Mouse (Mus musculus): ENCODE data around the gene 1500009L16Rik. TPM values are rescaled to one million over a fixed set of nuclear protein-coding genes. Genes with fewer than 3 reads are reported as not detected.

1500009L16Rik gene
- polyA plus RNA-seq, 1 experiment from 2014 or later = 3.5 TPM

DNA sequence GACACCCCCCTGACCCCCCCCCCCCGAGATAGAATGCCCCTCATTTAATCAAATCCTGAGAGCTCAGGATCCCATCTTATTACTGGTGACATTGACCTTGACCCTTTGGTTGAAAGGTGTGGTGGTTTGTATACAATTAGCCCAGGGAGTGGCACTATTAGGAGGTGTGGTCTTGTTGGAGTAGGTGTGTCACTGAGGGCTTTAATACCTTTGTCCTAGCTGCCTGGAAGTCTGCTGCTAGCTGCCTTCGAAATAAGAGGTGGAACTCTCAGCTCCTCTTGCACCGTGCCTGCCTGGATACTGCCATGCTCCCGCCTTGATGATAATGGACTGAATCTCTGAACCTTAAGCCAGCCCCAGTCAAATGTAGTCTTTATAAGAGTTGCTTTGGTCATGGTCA, 41.2 kb downstream of the 1500009L16Rik start:
- no peak overlapping the region for H3K4me2 ChIP-seq

DNA sequence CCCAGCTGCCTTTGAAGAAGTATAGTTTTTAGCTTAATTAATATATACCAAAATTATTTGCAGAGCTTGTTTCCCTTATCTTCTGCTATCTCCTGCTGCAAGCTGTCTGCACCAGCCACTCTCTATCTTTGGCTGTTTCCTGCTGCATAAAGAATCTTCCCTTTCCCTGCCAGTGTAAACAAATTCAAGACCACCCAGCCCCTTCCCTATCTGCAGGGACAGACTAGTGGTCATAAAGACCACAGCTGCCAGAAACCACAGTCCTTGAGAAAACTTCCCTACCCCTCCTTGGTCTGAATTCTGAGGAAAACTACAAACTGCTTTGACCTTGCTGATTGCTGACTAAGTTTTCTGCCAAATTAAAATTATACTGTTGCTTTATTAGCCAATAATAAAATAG, 44.2 kb downstream of the 1500009L16Rik start:
- ATAC-seq = no peak
- Histone ChIP-seq H3K27ac (no peak overlapping the region), H3K4me2 (no peak overlapping the region), H3K36me3 (no peaks in the 10 kb centered on the region), H3K9me3 (replicated peaks) (no peaks in the 10 kb centered on the region), H3K4me3 (no peak overlapping the region), H3K9ac (no peak overlapping the region), H3K4me1 (no peaks in the 10 kb centered on the region), H3K27me3 (replicated peaks) (no peaks in the 10 kb centered on the region)

More for the DNA sequence above, 41.2 kb downstream of the 1500009L16Rik start:
- Histone ChIP-seq H3K27ac (no peak overlapping the region), H3K27me3 (replicated peaks) (no peaks in the 10 kb centered on the region), H3K9ac (no peak overlapping the region), H3K4me1 (no peaks in the 10 kb centered on the region), H3K4me3 (no peak overlapping the region), H3K9me3 (replicated peaks) (no peaks in the 10 kb centered on the region), H3K36me3 (no peaks in the 10 kb centered on the region)
- no peak for ATAC-seq
- WGBS (ENCODE audit: insufficient replicate concordance) = 59% methylated on average over 4 of the region's 4 CpGs

DNA sequence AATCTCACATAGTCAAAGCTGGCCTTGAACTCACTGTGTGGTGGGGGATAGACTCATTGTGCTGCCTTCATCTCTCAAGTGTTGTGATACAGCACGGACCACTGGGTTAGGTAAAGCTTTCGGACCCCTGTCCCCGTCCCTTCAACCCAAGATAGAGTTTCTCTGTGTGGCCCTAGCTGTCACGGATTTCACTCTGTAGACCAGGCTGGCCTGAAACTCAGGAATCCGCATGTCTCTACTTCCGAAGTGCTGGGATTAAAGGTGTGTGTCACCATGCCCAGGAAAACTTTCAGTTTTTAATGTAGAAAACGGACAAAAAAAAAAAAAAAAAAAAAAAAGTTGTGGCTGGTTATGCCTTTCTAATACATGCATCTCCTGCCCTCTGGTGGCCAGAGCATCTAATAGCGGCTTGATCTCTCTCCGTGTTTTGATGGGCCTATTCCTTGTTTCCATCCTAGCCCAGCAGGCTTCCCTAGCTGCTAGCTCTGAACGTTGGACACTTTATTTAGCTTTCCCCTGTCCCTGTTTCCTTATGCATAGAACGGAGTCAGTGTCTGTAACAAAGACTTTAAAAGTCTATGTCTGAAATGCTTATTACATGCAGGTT, 53.7 kb downstream of the 1500009L16Rik start:
- 38% methylated on average over 11 of the region's 11 CpGs for WGBS (ENCODE audit: insufficient replicate concordance)
- Histone ChIP-seq H3K27ac (no peak overlapping the region), H3K4me2 (no peak overlapping the region), H3K9me3 (replicated peaks) (0 out of 2 replicates have a peak, but pooled peaks cover 9% of the 10 kb centered on the region), H3K27me3 (replicated peaks) (no peaks in the 10 kb centered on the region), H3K4me3 (no peak overlapping the region), H3K36me3 (no peaks in the 10 kb centered on the region), H3K9ac (no peak overlapping the region), H3K4me1 (no peaks in the 10 kb centered on the region)
- ATAC-seq = no peak

DNA sequence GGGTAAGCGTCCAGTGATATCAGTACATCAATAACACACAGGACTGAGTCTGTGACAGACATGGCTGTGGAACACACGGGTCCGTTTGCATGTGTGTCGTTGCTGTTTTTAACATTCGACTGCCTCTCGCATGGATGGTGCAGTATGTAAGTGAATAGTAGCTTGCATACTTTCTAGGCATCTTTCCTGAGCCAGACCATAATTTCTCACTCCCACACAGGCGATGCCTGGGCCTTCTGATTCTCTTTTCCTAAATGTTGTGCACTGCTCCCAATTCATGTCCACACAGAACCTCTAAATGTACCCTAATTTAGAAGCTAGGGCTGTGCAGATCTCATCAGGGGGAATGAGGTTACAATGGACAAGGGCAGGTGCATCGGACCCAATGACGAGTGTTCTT, 54.6 kb downstream of the 1500009L16Rik start:
- ATAC-seq = no peak
- Histone ChIP-seq H3K4me2 (no peak overlapping the region), H3K4me1 (no peaks in the 10 kb centered on the region)

DNA sequence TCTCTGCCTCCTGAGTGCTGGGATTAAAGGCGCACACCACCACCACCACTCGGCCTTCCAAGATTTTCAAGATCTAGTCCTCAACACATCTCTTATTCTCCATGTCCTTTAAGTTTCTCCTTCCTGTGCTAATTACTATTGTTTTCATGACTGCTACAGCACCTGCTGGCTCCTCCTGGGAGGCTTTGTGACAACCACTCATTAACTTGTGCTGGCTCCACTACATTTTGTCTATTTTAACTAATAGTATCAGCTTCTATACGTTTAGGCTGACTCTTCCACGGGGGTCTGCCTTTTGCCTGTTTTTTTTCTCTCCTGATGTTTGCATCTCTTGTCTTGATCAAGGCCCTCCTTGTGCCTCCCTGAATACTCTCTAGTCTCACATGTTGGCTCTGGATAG, 59.2 kb downstream of the 1500009L16Rik start:
- Histone ChIP-seq H3K4me1 (no peaks in the 10 kb centered on the region), H3K27me3 (replicated peaks) (no peaks in the 10 kb centered on the region), H3K9ac (no peak overlapping the region), H3K4me2 (no peak overlapping the region), H3K9me3 (replicated peaks) (0 out of 2 replicates have a peak, but pooled peaks cover 9% of the 10 kb centered on the region), H3K27ac (no peak overlapping the region), H3K4me3 (no peak overlapping the region), H3K36me3 (no peaks in the 10 kb centered on the region)
- 71% methylated on average over 4 of the region's 4 CpGs for WGBS (ENCODE audit: insufficient replicate concordance)
- ATAC-seq = no peak

More for the DNA sequence above, 54.6 kb downstream of the 1500009L16Rik start:
- no peaks in the 10 kb centered on the region for H3K36me3 ChIP-seq
- no peak overlapping the region for H3K4me3 ChIP-seq
- H3K9ac ChIP-seq = no peak overlapping the region
- 0 out of 2 replicates have a peak, but pooled peaks cover 9% of the 10 kb centered on the region for H3K9me3 ChIP-seq (replicated peaks)
- no peaks in the 10 kb centered on the region for H3K27me3 ChIP-seq (replicated peaks)
- no peak overlapping the region for H3K27ac ChIP-seq
- WGBS (ENCODE audit: insufficient replicate concordance) = 66% methylated on average over 9 of the region's 9 CpGs

DNA sequence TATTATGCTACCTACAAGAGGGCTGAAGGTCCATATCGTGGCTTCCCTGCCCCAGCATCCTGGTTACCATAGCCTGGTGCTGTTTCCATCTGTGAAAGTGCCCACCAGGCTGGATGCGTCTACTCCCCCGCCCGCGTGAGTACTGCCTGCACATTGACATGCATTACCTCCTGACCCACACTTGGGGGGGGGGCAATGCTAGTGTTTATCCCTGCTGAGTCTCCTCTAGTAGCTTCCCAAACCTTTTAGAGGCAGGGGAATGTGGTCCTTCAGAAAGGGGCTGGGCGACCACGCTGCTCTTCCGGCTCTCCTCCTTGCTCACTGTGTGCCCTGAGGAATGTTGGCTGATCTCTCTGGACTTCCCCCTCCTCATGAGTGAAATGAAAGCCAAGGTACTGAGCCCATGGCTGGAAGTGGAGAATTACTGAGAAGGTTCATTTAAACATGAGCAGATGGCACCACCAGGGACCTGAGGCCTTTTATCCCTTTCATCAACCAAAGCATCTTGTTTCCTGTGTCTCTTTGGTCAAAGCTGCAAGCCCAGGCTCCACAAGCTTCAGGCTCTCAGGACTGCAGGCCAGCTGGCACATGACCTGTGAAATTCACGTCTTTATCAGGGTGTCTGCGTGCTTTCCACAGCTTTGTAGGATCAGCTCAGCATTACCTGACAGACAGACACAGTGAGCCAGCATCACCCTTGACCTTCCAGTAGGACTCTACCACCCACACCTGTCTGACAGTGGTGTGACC, 59.9 kb downstream of the 1500009L16Rik start:
- Histone ChIP-seq H3K27ac (no peak overlapping the region), H3K4me3 (no peak overlapping the region), H3K4me2 (no peak overlapping the region), H3K4me1 (no peaks in the 10 kb centered on the region), H3K9ac (no peak overlapping the region), H3K36me3 (no peaks in the 10 kb centered on the region), H3K9me3 (replicated peaks) (0 out of 2 replicates have a peak, but pooled peaks cover 9% of the 10 kb centered on the region), H3K27me3 (replicated peaks) (no peaks in the 10 kb centered on the region)
- no peak for ATAC-seq
- WGBS (ENCODE audit: insufficient replicate concordance) = 73% methylated on average over 10 of the region's 10 CpGs

DNA sequence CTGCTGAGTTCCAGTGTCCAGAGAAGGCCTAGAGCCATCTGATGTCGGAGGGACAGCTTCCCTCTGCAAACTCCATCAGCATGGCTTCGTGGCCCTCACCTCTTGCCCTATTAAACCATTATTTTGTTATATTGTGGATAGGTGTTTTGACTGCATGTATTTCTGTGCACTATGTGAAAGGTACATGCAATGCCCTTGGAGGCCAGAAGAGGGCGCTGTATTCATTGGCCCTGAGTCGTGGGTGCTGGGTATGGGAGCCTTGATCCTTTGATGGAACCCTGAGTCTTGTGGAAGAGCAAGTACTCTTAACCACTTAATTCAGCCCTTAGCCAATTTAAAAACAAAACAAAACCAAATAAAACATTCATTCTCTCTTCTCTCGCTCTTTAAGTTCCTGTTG, 62.3 kb downstream of the 1500009L16Rik start:
- Histone ChIP-seq H3K4me3 (no peak overlapping the region), H3K36me3 (no peaks in the 10 kb centered on the region), H3K4me1 (no peaks in the 10 kb centered on the region), H3K27me3 (replicated peaks) (no peaks in the 10 kb centered on the region), H3K4me2 (no peak overlapping the region), H3K27ac (no peak overlapping the region), H3K9ac (no peak overlapping the region), H3K9me3 (replicated peaks) (no peaks in the 10 kb centered on the region)
- no peak for ATAC-seq
- WGBS (ENCODE audit: insufficient replicate concordance) = 21% methylated on average over 5 of the region's 5 CpGs

DNA sequence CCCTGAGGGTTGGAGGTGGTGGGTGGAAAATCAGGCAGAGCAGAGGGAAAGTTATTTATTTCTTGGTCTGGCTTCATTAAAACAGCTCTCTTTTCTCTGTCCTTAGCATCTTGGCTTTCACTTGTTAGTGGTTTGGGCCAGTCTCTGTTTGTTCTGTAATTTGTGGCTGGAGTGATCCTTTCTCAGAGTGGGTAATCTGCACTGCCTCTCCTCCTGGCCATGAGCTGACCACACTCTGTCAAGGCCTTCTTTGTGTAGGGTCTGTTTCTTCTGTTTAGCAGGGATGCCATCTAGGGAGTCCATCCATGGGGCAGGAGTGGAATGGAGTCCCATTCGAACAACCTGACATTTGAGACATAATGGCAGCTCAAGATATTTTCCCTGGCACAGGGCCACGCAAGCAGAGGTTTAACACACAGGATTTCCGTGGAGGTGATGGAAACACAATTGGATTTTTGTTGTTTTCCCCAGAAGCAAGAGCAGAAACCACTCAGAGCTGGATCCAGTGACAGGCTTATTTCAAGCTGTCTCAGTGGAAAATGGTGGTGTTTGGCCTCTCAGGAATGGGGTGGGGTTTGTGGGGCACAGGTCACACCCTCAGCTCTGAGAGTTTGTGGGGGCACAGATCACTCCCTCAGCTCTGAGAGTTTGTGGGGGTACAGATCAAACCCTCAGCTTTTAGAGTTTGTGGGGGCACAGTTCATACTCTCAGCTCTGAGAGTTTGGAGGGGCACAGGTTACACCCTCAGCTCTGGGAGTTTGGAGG, 63.1 kb downstream of the 1500009L16Rik start:
- WGBS (ENCODE audit: insufficient replicate concordance) = 60% methylated on average over 3 of the region's 3 CpGs
- no peak for ATAC-seq
- no peaks in the 10 kb centered on the region for H3K27me3 ChIP-seq (replicated peaks)
- no peaks in the 10 kb centered on the region for H3K36me3 ChIP-seq
- H3K27ac ChIP-seq = no peak overlapping the region
- H3K4me2 ChIP-seq = no peak overlapping the region
- H3K4me1 ChIP-seq = no peaks in the 10 kb centered on the region
- H3K9me3 ChIP-seq (replicated peaks) = no peaks in the 10 kb centered on the region
- H3K9ac ChIP-seq = no peak overlapping the region
- no peak overlapping the region for H3K4me3 ChIP-seq

DNA sequence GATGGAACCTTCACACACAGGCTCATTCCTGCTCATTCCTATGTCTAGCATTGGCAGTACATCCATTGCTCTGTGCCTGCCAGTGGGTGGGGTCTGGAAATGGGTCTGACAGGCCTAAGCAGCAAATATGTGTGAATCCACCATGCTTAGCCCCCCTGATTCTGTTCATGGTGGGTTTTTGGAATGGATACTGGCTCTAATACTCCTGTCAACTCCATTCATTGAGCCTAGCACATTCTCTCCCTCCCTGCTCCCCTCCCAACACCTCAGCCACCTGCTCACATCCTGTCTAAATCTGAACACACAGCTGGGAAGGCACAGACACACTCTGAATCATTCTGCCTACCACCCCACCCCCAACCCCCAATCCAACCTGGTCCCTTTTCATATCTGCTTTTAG, 72.4 kb downstream of the 1500009L16Rik start:
- Histone ChIP-seq H3K36me3 (no peaks in the 10 kb centered on the region), H3K4me2 (no peak overlapping the region), H3K4me3 (no peak overlapping the region), H3K9me3 (replicated peaks) (no peaks in the 10 kb centered on the region), H3K4me1 (no peaks in the 10 kb centered on the region), H3K27ac (no peak overlapping the region), H3K27me3 (replicated peaks) (no peaks in the 10 kb centered on the region), H3K9ac (no peak overlapping the region)
- no peak for ATAC-seq

DNA sequence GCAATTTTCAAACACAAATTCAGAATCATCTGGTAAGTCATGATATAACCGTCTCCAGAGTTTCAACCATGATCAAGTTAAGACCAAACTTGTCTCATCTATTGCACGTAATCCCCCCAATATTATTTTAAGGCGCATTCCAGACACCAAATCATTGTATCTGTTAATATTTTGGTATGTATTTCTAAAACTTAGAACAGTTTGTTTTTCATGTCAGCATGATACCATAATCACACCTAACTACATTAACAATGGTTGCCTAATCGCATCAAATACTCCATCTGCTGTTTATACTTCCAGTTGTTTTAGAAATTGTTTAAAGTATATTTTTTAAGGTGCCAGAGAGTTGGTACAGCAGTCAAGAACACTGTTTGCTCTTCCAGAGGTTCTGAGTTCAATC, 72.8 kb downstream of the 1500009L16Rik start:
- no peak overlapping the region for H3K4me3 ChIP-seq
- 76% methylated on average over 4 of the region's 4 CpGs for WGBS (ENCODE audit: insufficient replicate concordance)
- H3K27me3 ChIP-seq (replicated peaks) = no peaks in the 10 kb centered on the region
- no peaks in the 10 kb centered on the region for H3K9me3 ChIP-seq (replicated peaks)
- H3K36me3 ChIP-seq = no peaks in the 10 kb centered on the region
- no peak overlapping the region for H3K4me2 ChIP-seq
- no peak overlapping the region for H3K27ac ChIP-seq
- H3K9ac ChIP-seq = no peak overlapping the region
- no peak for ATAC-seq
- H3K4me1 ChIP-seq = no peaks in the 10 kb centered on the region

DNA sequence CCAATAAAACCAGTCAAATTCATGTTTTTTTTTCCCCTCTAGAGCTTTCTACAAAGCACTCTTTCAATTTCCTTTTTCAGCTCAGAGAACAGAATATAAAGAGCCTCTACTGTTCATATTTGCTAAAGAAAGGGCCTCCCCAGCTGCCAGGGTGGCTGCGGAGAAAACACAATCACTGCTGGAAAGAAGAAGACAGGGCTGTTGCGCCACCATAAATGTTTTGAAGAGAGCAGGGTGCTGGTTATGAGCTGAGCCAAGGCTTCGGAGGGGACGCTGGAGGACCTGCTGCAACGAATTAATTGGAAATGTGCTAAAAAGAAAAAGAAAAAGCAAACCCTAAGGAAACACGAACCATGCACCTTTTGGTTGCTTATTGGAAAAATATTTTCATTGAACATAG, 81.4 kb downstream of the 1500009L16Rik start:
- H3K27ac ChIP-seq = no peak overlapping the region
- WGBS (ENCODE audit: insufficient replicate concordance) = 65% methylated on average over 6 of the region's 6 CpGs

DNA sequence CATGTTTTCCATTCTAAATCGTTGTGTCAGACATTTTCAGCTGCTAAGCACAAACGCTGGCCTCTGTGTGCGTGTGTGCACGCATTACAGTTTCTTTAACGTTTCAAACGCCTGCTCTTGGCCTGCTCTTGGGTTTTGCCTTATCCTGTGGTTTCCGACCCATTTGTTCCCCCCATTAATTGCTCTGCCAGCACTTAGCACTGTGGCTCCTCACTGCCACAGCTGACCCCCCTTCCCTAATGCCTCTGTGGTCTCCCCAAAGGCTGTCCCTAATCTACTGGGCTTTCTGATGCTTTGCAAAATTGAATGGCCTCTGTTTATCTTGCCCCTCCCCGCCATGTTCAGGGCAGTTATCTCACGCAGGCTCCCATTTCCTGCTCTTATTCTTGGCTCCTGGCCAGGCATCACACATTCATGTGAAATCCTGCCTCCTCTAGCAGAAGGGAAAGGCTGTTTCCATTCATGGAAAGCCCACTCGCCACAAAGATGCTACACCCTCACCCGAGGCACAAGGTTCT, 82.6 kb downstream of the 1500009L16Rik start:
- Histone ChIP-seq H3K9me3 (replicated peaks) (no peaks in the 10 kb centered on the region), H3K4me2 (peak overlapping the region; percentile 10; the same call in 1 of the 2 replicates), H3K27ac (peak overlapping the region; percentile 18), H3K36me3 (no peaks in the 10 kb centered on the region), H3K4me3 (no peak overlapping the region), H3K27me3 (replicated peaks) (no peaks in the 10 kb centered on the region), H3K4me1 (no peaks in the 10 kb centered on the region; the same call in 1 of the 2 replicates), H3K9ac (no peak overlapping the region)
- 16% methylated on average over 11 of the region's 11 CpGs for WGBS (ENCODE audit: insufficient replicate concordance)
- ATAC-seq = peak; percentile 57; the same call in 1 of the 2 replicates

More for the DNA sequence above, 81.4 kb downstream of the 1500009L16Rik start:
- H3K4me1 ChIP-seq = no peaks in the 10 kb centered on the region; the same call in 1 of the 2 replicates
- no peak for ATAC-seq
- no peak overlapping the region for H3K4me3 ChIP-seq
- no peak overlapping the region for H3K9ac ChIP-seq
- no peaks in the 10 kb centered on the region for H3K36me3 ChIP-seq
- no peaks in the 10 kb centered on the region for H3K9me3 ChIP-seq (replicated peaks)
- H3K27me3 ChIP-seq (replicated peaks) = no peaks in the 10 kb centered on the region
- H3K4me2 ChIP-seq = no peak overlapping the region

Measured in liver, embryonic 12.5 days (tissue).